Mouse (Mus musculus) neural tube, embryonic 12.5 days (tissue): Measurements from ENCODE around the gene Rab22a. TPM values are rescaled to one million over a fixed set of nuclear protein-coding genes. Genes with fewer than 3 reads are reported as not detected.
"Not testable (repeated sequence)": the region's sequence is repeated elsewhere in the genome, so short reads cannot be mapped to it uniquely, and the experiment has no call there.

Source experiments
- ATAC-seq: fragments of 200-750 bp; cut with Nextera tagmentation; 2 replicates; pipeline ENCODE4 v1.8.0; 2017; ENCODE audit warnings: low read depth, mild to moderate bottlenecking, moderate TSS enrichment, moderate library complexity; ENCODE audit not compliant: low FRiP score
- H3K27ac ChIP-seq: fragments of 300-500 bp; sonication (generic); 2 replicates; pipeline ENCODE4 v1.5.1; 2016
- H3K27me3 ChIP-seq: fragments of 300-500 bp; sonication (generic); replicated peaks from 2 replicates; pipeline ENCODE4 v1.6.1; 2016; ENCODE audit warnings: mild to moderate bottlenecking
- H3K36me3 ChIP-seq: fragments of 300-500 bp; sonication (generic); 2 replicates; pipeline ENCODE4 v1.6.1; 2016; ENCODE audit warnings: mild to moderate bottlenecking
- H3K4me1 ChIP-seq: fragments of 300-500 bp; sonication (generic); 2 replicates; pipeline ENCODE4 v1.6.1; 2016
- H3K4me2 ChIP-seq: fragments of 300-500 bp; sonication (generic); replicated peaks from 2 replicates; pipeline ENCODE4 v1.6.1; 2016; ENCODE audit warnings: mild to moderate bottlenecking
- H3K4me3 ChIP-seq: fragments of 300-500 bp; sonication (generic); 2 replicates; pipeline ENCODE4 v1.5.1; 2016
- H3K9ac ChIP-seq: fragments of 300-500 bp; sonication (generic); 2 replicates; pipeline ENCODE4 v1.6.1; 2016; ENCODE audit warnings: mild to moderate bottlenecking
- H3K9me3 ChIP-seq: fragments of 300-500 bp; sonication (generic); 2 replicates; pipeline ENCODE4 v1.6.1; 2016; ENCODE audit warnings: mild to moderate bottlenecking
- WGBS: fragments of 180-500 bp; shearing (Covaris S2); methylation state at CpG from one replicate; pipeline ENCODE4 v1.1.7; 2016; 5-methylcytosine and 5-hydroxymethylcytosine counted together
- polyA plus RNA-seq: library from polyadenylated mRNA; unstranded; fragments of >200 nt; fragmentation: Nextera tagmentation; extraction: Ambion mirVana; gene quantifications from 2 replicates; pipeline ENCODE4 v1.2.1, GENCODE M21; 2016

Rab22a gene
- polyA plus RNA-seq: 51.2 and 54.7 TPM in 2 replicates

DNA sequence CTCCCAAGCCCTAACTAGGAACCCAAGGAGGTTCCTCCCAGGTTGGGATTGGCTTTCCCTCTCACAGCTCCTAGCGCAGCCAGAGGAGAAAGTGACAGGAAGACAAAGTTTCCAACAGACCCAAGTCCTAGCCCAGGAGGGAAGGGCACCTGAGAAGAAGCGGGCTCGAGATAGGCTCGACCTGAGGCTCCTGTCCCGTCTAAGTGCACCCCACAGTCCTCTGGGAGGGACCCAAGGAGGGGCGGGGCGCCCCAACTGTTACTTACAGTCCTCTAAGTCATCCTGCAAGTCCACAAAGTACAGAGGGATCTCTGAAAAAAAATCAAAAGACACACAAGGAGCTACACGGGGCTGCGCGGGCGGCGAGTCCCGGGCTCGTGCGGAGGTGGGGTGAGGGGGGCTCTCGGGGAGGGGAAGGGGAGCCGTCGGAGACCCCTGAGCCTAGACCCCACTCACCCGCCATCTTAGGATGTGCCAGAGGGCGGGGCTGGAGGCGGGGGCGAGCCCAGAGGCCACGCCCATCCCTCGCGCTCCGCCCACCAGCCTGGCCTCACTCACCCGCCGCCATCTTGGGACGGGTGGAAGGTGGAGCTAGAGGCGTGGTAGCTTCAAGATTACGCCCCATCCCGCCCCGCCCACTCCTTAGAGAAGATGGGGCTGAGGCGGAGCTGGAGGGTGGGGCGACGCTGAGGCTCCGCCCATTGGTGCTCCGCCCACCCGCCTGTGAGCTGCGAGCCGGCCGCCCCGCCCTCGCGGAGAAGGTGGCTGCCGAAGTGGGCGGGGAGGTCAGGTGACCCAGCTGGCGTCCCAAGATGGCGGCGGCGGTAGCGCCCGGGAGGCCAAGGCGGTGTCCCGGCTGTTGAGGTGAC is at the start of gene Rab22a:
Gene Rab22a (plus strand): TSS at position 704 of the 869 bp plus-strand sequence.
- H3K4me2 ChIP-seq: peak within 1 kb of the TSS; percentile 94
- peak; percentile 95 for ATAC-seq
- H3K27me3 ChIP-seq: no peaks in the 10 kb centered on the region
- H3K36me3 ChIP-seq: peaks cover 28% of the 10 kb centered on the region
- H3K4me1 ChIP-seq: peaks cover 32% of the 10 kb centered on the region
- 1% methylated on average over 55 of the region's 55 CpGs for WGBS
- H3K4me3 ChIP-seq: peak within 1 kb of the TSS; percentile 93
- H3K9ac ChIP-seq: peak within 1 kb of the TSS; percentile 87
- H3K9me3 ChIP-seq: no peaks in the 10 kb centered on the region
- no peak within 1 kb of the TSS for H3K27ac ChIP-seq

DNA sequence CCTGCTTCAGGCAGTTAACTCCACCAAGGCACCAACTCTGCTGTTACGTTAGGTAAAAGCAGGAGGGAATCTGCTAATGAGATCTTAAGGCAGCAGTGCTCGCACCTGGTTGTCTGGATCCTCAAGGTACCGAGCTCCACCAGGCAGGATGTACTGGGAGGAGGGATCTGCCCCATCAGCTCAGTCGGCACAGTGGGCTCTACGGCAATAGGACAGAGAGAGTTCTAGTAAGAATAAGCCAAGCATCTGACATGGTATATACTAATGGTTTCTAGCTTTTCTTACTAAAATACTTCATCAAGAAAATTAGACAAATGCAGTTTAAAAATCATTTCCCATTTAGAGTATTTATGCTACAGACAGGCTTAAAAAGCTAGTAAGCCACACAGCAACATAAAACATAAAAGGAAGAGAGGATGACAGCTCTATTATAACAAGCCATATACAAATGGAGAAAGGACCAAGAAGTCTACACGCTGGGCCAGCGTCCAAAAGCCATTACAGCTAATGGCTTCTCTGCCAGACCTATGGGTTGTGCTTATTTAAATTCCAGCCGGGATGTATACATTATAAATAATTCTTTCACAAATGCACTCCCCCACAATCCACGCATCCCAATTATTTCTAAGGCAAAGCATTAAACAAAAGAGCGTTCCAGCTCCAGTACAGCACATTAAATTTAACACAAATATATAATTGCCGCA is 44.0 kb upstream of the Rab22a start:
- peaks cover 13% of the 10 kb centered on the region for H3K4me1 ChIP-seq
- peaks cover 3% of the 10 kb centered on the region; the same call in 1 of the 2 replicates for H3K36me3 ChIP-seq
- H3K4me2 ChIP-seq: no peak overlapping the region
- no peak overlapping the region for H3K4me3 ChIP-seq
- WGBS: 67% methylated on average over 11 of the region's 11 CpGs
- 0 out of 2 replicates have a peak, but pooled peaks have one; percentile 48 for ATAC-seq
- no peaks in the 10 kb centered on the region for H3K9me3 ChIP-seq
- no peak overlapping the region for H3K9ac ChIP-seq
- H3K27me3 ChIP-seq: no peaks in the 10 kb centered on the region
- H3K27ac ChIP-seq: no peak overlapping the region

DNA sequence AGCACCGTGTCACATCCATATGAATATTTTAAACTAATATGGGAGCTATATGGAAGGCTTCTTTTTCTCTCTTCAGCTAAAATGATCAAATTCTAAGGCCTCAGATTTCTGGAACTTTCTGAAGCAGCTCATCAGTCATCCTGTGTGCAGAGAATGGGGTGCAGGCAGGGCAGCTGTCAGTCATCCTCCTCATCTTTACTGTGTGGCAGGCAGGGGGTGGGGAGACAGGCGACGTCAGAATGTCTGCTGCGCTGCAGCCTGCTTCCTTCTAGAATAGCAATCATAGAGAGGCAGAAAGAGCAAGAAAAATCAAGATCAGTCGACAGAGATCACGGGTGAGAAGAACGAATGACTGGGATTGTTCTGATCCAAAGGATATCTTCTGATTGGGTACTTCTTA is 43.4 kb upstream of the Rab22a start:
- ATAC-seq: no peak
- H3K9ac ChIP-seq: no peak overlapping the region
- H3K9me3 ChIP-seq: no peaks in the 10 kb centered on the region
- 64% methylated on average over 7 of the region's 7 CpGs for WGBS
- H3K27ac ChIP-seq: no peak overlapping the region
- no peaks in the 10 kb centered on the region for H3K27me3 ChIP-seq
- H3K36me3 ChIP-seq: peaks cover 3% of the 10 kb centered on the region; the same call in 1 of the 2 replicates
- peaks cover 6% of the 10 kb centered on the region for H3K4me1 ChIP-seq
- no peak overlapping the region for H3K4me3 ChIP-seq
- H3K4me2 ChIP-seq: no peak overlapping the region

DNA sequence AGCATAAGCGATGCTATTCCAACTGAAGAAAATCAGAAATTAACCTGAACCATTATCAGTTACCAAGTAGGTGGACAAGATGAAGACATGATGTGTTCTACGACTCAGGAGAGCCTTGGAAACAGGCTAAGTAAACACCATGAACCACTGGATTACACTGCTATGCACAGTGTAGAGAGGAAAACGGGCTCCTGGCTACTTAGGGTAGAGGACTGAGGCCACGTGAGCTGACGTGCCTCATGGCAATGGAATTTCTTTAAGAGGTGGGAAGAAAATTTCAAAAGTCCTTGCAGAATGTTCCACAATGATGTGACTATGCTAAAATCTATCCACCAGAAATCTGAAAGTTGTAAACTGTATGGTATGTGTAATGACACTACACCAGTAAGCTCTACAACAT is 40.4 kb upstream of the Rab22a start:
- no peak for ATAC-seq
- 93% methylated on average over 5 of the region's 5 CpGs for WGBS
- no peaks in the 10 kb centered on the region for H3K27me3 ChIP-seq

DNA sequence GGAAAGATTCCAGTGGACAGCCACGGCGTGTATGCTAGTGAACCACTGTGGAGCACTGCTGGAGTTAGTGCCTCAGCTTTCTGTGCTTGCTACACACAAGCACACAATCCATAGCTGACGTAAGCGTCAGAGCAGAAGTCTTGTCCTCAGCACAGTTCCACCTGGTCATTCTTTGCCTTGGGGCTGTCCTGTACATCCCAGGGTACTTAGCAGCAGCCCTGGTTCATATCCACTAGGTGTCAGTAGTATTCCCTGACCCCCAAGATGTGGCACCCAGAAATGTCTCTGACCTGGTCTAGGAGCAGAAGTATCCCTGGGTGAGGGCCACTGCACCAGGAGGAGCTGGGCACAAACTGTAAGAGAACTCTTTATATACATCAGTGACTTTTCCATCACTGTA is 38.9 kb upstream of the Rab22a start:
- no peak for ATAC-seq
- WGBS: 95% methylated on average over 4 of the region's 4 CpGs

More for the DNA sequence above, 40.4 kb upstream of the Rab22a start:
- Histone ChIP-seq H3K36me3 (peaks cover 3% of the 10 kb centered on the region; the same call in 1 of the 2 replicates), H3K4me1 (peaks cover 12% of the 10 kb centered on the region), H3K4me2 (no peak overlapping the region), H3K27ac (no peak overlapping the region), H3K4me3 (no peak overlapping the region), H3K9me3 (no peaks in the 10 kb centered on the region), H3K9ac (no peak overlapping the region)

DNA sequence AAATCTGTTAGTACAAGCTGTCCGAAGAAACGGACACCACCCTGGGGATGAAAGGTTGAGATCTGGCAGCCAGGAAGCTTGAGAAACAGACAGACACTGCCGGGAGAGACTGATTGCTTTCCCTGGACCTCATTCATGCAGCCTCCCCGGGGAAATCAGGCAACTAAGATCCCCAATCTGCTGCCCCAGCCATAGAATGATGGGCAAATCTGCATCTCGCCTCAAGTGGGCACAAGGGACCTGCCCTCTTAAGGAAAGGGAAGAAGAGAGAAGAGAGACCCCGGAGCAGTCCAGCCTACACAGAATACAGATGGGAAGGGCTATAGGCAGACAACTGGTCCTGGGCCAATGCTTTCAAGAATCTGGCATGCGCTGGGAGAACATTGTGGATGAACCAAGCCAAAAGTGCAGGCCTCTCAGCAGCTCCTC is 37.4 kb upstream of the Rab22a start:
- Histone ChIP-seq H3K27me3 (no peaks in the 10 kb centered on the region), H3K27ac (no peak overlapping the region), H3K36me3 (no peaks in the 10 kb centered on the region), H3K9ac (no peak overlapping the region), H3K9me3 (no peaks in the 10 kb centered on the region), H3K4me1 (peaks cover 12% of the 10 kb centered on the region), H3K4me2 (no peak overlapping the region), H3K4me3 (no peak overlapping the region)
- WGBS: 49% methylated on average over 7 of the region's 7 CpGs
- no peak for ATAC-seq

More for the DNA sequence above, 38.9 kb upstream of the Rab22a start:
- H3K4me1 ChIP-seq: peaks cover 12% of the 10 kb centered on the region
- no peak overlapping the region for H3K9ac ChIP-seq
- no peaks in the 10 kb centered on the region for H3K9me3 ChIP-seq
- no peaks in the 10 kb centered on the region for H3K27me3 ChIP-seq
- no peak overlapping the region for H3K27ac ChIP-seq
- no peak overlapping the region for H3K4me2 ChIP-seq
- H3K4me3 ChIP-seq: no peak overlapping the region
- H3K36me3 ChIP-seq: no peaks in the 10 kb centered on the region

DNA sequence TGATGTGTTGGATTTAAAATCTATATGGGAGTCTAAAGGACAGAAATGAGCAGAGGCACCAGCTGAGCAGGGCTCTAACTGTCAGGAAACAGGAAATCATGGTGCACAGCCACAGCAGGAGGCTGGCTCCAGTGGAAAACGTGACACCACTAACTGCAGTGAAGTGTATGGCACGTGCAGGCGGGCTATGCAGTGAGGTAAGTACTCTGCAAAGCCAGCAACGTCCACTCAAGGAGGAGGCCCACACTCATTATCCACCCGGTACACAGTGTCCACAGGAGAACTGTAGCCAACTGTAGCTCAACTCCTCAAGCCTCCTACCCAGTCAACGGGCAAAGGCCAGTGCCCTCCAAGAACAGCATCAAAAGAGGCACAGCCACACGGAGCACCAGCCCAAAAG is 34.9 kb upstream of the Rab22a start:
- no peak for ATAC-seq
- Histone ChIP-seq H3K4me3 (no peak overlapping the region), H3K4me1 (peaks cover 12% of the 10 kb centered on the region), H3K27me3 (no peaks in the 10 kb centered on the region), H3K4me2 (no peak overlapping the region), H3K9me3 (no peaks in the 10 kb centered on the region), H3K27ac (no peak overlapping the region), H3K9ac (no peak overlapping the region), H3K36me3 (no peaks in the 10 kb centered on the region)
- WGBS: 66% methylated on average over 7 of the region's 7 CpGs

DNA sequence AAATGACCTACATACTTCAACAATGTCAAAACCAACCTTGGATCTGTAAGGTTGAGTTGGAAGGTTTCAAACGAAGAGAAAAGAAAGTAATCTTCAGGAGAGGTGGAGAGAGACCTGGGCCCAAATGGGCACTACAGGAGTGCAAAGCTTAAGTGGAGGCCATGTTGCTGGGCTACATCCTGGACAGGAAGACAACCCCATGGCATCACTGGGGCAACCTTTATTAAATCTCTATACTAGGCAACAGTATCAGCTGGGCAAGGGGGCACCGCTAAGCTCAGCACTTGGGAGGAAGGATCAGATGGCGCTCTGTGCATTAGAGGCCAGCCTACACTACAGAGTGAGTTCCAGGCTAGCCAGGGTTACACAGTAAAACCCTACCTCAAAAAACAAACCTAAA is 33.8 kb upstream of the Rab22a start:
- Histone ChIP-seq H3K9me3 (no peaks in the 10 kb centered on the region), H3K4me1 (peaks cover 12% of the 10 kb centered on the region), H3K27ac (no peak overlapping the region), H3K4me3 (no peak overlapping the region), H3K27me3 (no peaks in the 10 kb centered on the region), H3K9ac (no peak overlapping the region), H3K4me2 (no peak overlapping the region), H3K36me3 (no peaks in the 10 kb centered on the region)
- no peak for ATAC-seq
- 97% methylated on average over 3 of the region's 3 CpGs for WGBS

DNA sequence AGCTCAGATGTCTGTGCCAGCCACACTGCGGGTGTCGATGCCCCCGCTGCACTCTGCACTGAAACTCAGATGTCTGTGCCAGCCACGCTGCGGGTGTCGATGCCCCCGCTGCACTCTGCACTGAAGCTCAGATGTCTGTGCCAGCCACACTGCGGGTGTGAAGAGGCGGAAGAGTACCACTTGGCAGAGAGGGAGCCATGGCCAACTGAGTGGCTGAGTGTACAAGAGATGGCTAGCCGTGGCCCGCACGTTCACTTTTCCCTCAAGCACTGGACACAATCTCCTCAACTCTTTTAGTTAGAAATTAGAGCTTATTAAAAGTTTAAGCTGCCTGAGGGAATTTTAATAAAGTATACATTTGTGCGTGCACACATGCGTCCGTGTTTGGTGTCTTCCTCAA is 25.5 kb upstream of the Rab22a start:
- H3K4me1 ChIP-seq, H3K9ac ChIP-seq, H3K36me3 ChIP-seq, H3K27ac ChIP-seq, H3K9me3 ChIP-seq, H3K4me2 ChIP-seq, H3K27me3 ChIP-seq, ATAC-seq, H3K4me3 ChIP-seq: not testable (repeated sequence)
- 94% methylated on average over 15 of the region's 15 CpGs for WGBS

DNA sequence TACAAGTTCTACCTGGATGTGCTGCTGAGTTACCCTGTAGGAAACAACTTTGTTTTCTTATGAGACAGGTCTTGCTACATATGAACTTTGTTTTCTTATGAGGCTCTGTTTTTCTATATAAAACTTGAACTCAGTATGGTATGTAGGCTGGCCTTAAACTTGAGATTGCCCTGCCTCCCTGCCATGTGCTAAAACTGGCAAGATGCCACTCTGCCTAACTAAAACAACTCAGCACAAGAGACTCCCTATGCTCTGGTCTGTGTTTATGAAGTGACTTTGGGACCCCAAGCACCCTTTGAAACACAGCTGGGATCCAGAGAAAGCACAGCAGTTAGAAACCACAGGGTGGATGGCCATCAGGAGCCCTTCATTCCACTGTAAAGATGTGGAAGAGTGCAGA is 18.2 kb upstream of the Rab22a start:
- no peak overlapping the region for H3K27ac ChIP-seq
- no peaks in the 10 kb centered on the region for H3K27me3 ChIP-seq
- H3K36me3 ChIP-seq: no peaks in the 10 kb centered on the region; the same call in 1 of the 2 replicates
- no peak overlapping the region for H3K4me2 ChIP-seq
- H3K9me3 ChIP-seq: peaks cover 5% of the 10 kb centered on the region; the same call in 1 of the 2 replicates
- ATAC-seq: no peak
- no peak overlapping the region for H3K9ac ChIP-seq
- no peak overlapping the region for H3K4me3 ChIP-seq
- peaks cover 6% of the 10 kb centered on the region; the same call in 1 of the 2 replicates for H3K4me1 ChIP-seq

DNA sequence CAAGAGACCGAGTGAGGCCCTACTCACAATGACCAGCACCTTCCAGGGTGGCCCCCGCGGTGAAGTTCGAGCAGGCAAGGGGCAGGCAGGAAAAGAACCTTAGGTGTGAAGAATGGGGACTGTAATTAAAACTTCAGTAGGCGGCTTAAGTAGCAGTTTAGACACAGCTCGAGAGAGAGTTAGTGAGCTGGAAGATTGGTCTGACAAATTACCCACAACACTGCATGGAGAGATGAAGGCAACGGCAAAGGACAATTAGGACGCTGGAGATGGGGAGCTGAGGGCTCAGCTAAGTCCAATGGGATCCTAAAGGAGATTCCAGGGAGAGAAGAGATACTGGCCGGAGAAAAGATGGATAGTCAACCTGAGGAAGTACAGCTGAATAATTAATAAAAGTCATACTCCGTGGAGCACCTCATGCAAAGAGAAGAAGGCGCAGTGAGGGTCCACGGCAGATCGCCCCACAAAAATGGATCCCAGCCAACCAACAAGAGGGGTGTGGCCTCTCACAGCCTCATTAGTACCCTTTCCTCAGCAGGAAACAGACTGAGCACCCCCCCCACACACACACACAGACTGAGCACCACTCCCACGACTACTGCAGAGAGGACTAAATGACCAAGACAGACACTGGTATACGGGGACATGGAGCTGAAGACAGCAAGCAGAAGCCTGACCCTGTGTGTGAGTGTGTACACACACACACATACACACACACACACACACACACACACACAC is 17.1 kb upstream of the Rab22a start:
- Histone ChIP-seq H3K4me1 (peaks cover 9% of the 10 kb centered on the region; the same call in 1 of the 2 replicates), H3K9ac (no peak overlapping the region), H3K4me2 (no peak overlapping the region), H3K36me3 (no peaks in the 10 kb centered on the region; the same call in 1 of the 2 replicates), H3K9me3 (peaks cover 1% of the 10 kb centered on the region; the same call in 1 of the 2 replicates), H3K4me3 (no peak overlapping the region), H3K27me3 (no peaks in the 10 kb centered on the region), H3K27ac (no peak overlapping the region)
- no peak for ATAC-seq
- WGBS: 47% methylated on average over 15 of the region's 15 CpGs
